Comparison of ENCODE assay signal across 8 mouse cellular contexts in genomic region chrX:12135121-12136111, GRCm38 (mm10). TPM values are rescaled to one million over a fixed set of nuclear protein-coding genes. Genes with fewer than 3 reads are reported as not detected.
DNase-seq lines count a peak whose midpoint lies in the region; ATAC-seq and TF ChIP-seq lines count a peak whose summit lies in the region.

No protein-coding gene starts in this region.

- peak overlapping the region; percentile 77 for H3K27ac ChIP-seq in embryonic facial prominence, embryonic 11.5 days (replicated peaks; ENCODE audit: low read depth, low read length)
- H3K27ac ChIP-seq in heart, embryonic 16.5 days (ENCODE audit: low read length): peak overlapping the region; percentile 89
- peak overlapping the region; percentile 88 for H3K27ac ChIP-seq in limb, embryonic 10.5 days
- H3K27ac ChIP-seq in midbrain, embryonic 12.5 days (replicated peaks): peak overlapping the region; percentile 92
- peak overlapping the region; percentile 74 for H3K27ac ChIP-seq in stomach, postnatal 0 days (replicated peaks)

- peak overlapping the region; percentile 75 for H3K4me2 ChIP-seq in embryonic facial prominence, embryonic 11.5 days (ENCODE audit: low read depth, low read length)
- peak overlapping the region; percentile 86 for H3K4me2 ChIP-seq in heart, embryonic 16.5 days (ENCODE audit: low read depth, low read length)
- H3K4me2 ChIP-seq in midbrain, embryonic 12.5 days (replicated peaks): peak overlapping the region; percentile 59
- peak overlapping the region; percentile 67 for H3K4me2 ChIP-seq in stomach, postnatal 0 days (replicated peaks; ENCODE audit: low read depth)

- peak; percentile 21; the same call in 1 of the 2 replicates for ATAC-seq in embryonic facial prominence, embryonic 11.5 days (replicated peaks; ENCODE audit: insufficient number of reproducible peaks, low FRiP score, low TSS enrichment, low read depth)
- peak; percentile 29; the same call in 1 of the 2 replicates for ATAC-seq in heart, embryonic 16.5 days (replicated peaks; ENCODE audit: extremely low read depth, insufficient read depth, low FRiP score)
- peak; percentile 45 for ATAC-seq in midbrain, embryonic 12.5 days (ENCODE audit: low FRiP score, low read depth)
- peak; percentile 30; the same call in 1 of the 2 replicates for ATAC-seq in stomach, postnatal 0 days (ENCODE audit: low FRiP score, low TSS enrichment)

- TF ChIP-seq EP300 in stomach, postnatal 0 days (optimal IDR thresholded peaks at IDR 0.05): no peak

- peak; percentile 60 for DNase-seq in layer of hippocampus, adult 9-11 months
- DNase-seq in layer of hippocampus, adult 11-12 months (ENCODE audit: low spot score): no peak
- DNase-seq in R1 (ENCODE audit: low read depth, low spot score): peak; percentile 47
- DNase-seq in embryonic facial prominence, embryonic 11.5 days (ENCODE audit: low spot score): peak; percentile 76
- DNase-seq in limb, embryonic 10.5 days (ENCODE audit: low spot score): peak; percentile 72
- peak; percentile 79 for DNase-seq in stomach, postnatal 0 days (ENCODE audit: low spot score)

- peak overlapping the region; percentile 18 for H3K4me3 ChIP-seq in embryonic facial prominence, embryonic 11.5 days (ENCODE audit: low read depth, low read length)
- peak overlapping the region; percentile 54 for H3K4me3 ChIP-seq in heart, embryonic 16.5 days (ENCODE audit: low read length)
- peak overlapping the region; percentile 50 for H3K4me3 ChIP-seq in limb, embryonic 10.5 days
- H3K4me3 ChIP-seq in midbrain, embryonic 12.5 days: peak overlapping the region; percentile 34
- peak overlapping the region; percentile 38 for H3K4me3 ChIP-seq in stomach, postnatal 0 days (ENCODE audit: low read depth, low read length)

- no peak for TF ChIP-seq CTCF in stomach, postnatal 0 days (IDR thresholded peaks at IDR 0.05; ENCODE audit: low read depth)

- H3K36me3 ChIP-seq in embryonic facial prominence, embryonic 11.5 days (replicated peaks; ENCODE audit: control insufficient read depth, insufficient read depth, low read depth, low read length): no peaks in the 10 kb centered on the region
- H3K36me3 ChIP-seq in heart, embryonic 16.5 days (ENCODE audit: control insufficient read depth, insufficient read depth): no peaks in the 10 kb centered on the region
- H3K36me3 ChIP-seq in limb, embryonic 10.5 days: no peaks in the 10 kb centered on the region
- no peaks in the 10 kb centered on the region for H3K36me3 ChIP-seq in midbrain, embryonic 12.5 days
- no peaks in the 10 kb centered on the region for H3K36me3 ChIP-seq in stomach, postnatal 0 days (ENCODE audit: control insufficient read depth, insufficient read depth, low read length)

- H3K4me1 ChIP-seq in embryonic facial prominence, embryonic 11.5 days (ENCODE audit: control insufficient read depth, insufficient read depth, low read length): peaks cover 5% of the 10 kb centered on the region
- peaks cover 21% of the 10 kb centered on the region for H3K4me1 ChIP-seq in heart, embryonic 16.5 days (ENCODE audit: control insufficient read depth, insufficient read depth, low read length)
- H3K4me1 ChIP-seq in limb, embryonic 10.5 days: peaks cover 89% of the 10 kb centered on the region
- H3K4me1 ChIP-seq in midbrain, embryonic 12.5 days: peaks cover 40% of the 10 kb centered on the region
- H3K4me1 ChIP-seq in stomach, postnatal 0 days (replicated peaks; ENCODE audit: control insufficient read depth, insufficient read depth): no peaks in the 10 kb centered on the region

- H3K9me3 ChIP-seq in embryonic facial prominence, embryonic 11.5 days (replicated peaks; ENCODE audit: control insufficient read depth, low read length): no peaks in the 10 kb centered on the region
- H3K9me3 ChIP-seq in heart, embryonic 16.5 days (replicated peaks; ENCODE audit: control insufficient read depth, low read length): no peaks in the 10 kb centered on the region
- no peaks in the 10 kb centered on the region for H3K9me3 ChIP-seq in limb, embryonic 10.5 days (replicated peaks)
- H3K9me3 ChIP-seq in midbrain, embryonic 12.5 days: no peaks in the 10 kb centered on the region
- no peaks in the 10 kb centered on the region for H3K9me3 ChIP-seq in stomach, postnatal 0 days (ENCODE audit: control insufficient read depth, low read length)

- WGBS in embryonic facial prominence, embryonic 11.5 days: 2% methylated on average over 39 of the region's 75 CpGs
- WGBS in heart, embryonic 16.5 days: under 1% methylated on average over 51 of the region's 75 CpGs
- WGBS in limb, embryonic 10.5 days: 1% methylated on average over 39 of the region's 75 CpGs
- WGBS in midbrain, embryonic 12.5 days: 3% methylated on average over 49 of the region's 75 CpGs
- WGBS in stomach, postnatal 0 days: 5% methylated on average over 36 of the region's 75 CpGs

- peak overlapping the region; percentile 41 for H3K9ac ChIP-seq in embryonic facial prominence, embryonic 11.5 days (replicated peaks; ENCODE audit: low read length)
- peak overlapping the region; percentile 70 for H3K9ac ChIP-seq in heart, embryonic 16.5 days (ENCODE audit: low read length)
- peak overlapping the region; percentile 44 for H3K9ac ChIP-seq in midbrain, embryonic 12.5 days (replicated peaks)
- no peak overlapping the region; the same call in 1 of the 2 replicates for H3K9ac ChIP-seq in stomach, postnatal 0 days (ENCODE audit: low read length)

- H3K27me3 ChIP-seq in embryonic facial prominence, embryonic 11.5 days (ENCODE audit: control insufficient read depth, insufficient read depth, low read length): peaks cover 45% of the 10 kb centered on the region
- peaks cover 54% of the 10 kb centered on the region for H3K27me3 ChIP-seq in heart, embryonic 16.5 days (ENCODE audit: control insufficient read depth, insufficient read depth, low read length)
- peaks cover 100% of the 10 kb centered on the region for H3K27me3 ChIP-seq in limb, embryonic 10.5 days (ENCODE audit: low read depth, poor library complexity, severe bottlenecking)
- H3K27me3 ChIP-seq in midbrain, embryonic 12.5 days: peaks cover 98% of the 10 kb centered on the region
- no peaks in the 10 kb centered on the region for H3K27me3 ChIP-seq in stomach, postnatal 0 days (ENCODE audit: control insufficient read depth, insufficient read depth, low read length)

RNA-seq across cellular contexts. Expression of gene Bcor, which starts 24.7 kb away (rescaled TPM):
- polyA plus RNA-seq in embryonic facial prominence, embryonic 11.5 days (2014; fragmentation: Nextera tagmentation; extraction: Ambion mirVana): 26.9 TPM in 2 replicates
- 11.5 and 13.5 TPM in 2 replicates for polyA plus RNA-seq in heart, embryonic 16.5 days (2015; fragmentation: Nextera tagmentation; extraction: Ambion mirVana)
- 20.7 and 26.5 TPM in 2 replicates for polyA plus RNA-seq in limb, embryonic 10.5 days (2016; fragmentation: Nextera tagmentation; extraction: Ambion mirVana)
- polyA plus RNA-seq in midbrain, embryonic 12.5 days (2016; fragmentation: Nextera tagmentation; extraction: Ambion mirVana): 26.3 and 31.2 TPM in 2 replicates
- polyA plus RNA-seq in stomach, postnatal 0 days (2015; fragmentation: Nextera tagmentation; extraction: Ambion mirVana): 4.7 and 5.5 TPM in 2 replicates
